Mouse (Mus musculus) midbrain, embryonic 12.5 days (tissue): ENCODE results near the gene Gm1140. TPM values are rescaled to one million over a fixed set of nuclear protein-coding genes. Genes with fewer than 3 reads are reported as not detected.
"Not testable (repeated sequence)": the region's sequence is repeated elsewhere in the genome, so short reads cannot be mapped to it uniquely, and the experiment has no call there.

ENCODE experiments used
- ATAC-seq: fragments of 200-750 bp; cut with Nextera tagmentation; 2 replicates; pipeline ENCODE4 v1.8.0; 2017; ENCODE audit warnings: low read depth, moderate TSS enrichment, moderate library complexity; ENCODE audit not compliant: low FRiP score
- H3K27ac ChIP-seq: fragments of 300-500 bp; sonication (generic); replicated peaks from 2 replicates; pipeline ENCODE4 v1.5.1; 2016; ENCODE audit warnings: mild to moderate bottlenecking
- H3K27me3 ChIP-seq: fragments of 300-500 bp; sonication (generic); 2 replicates; pipeline ENCODE4 v1.6.1; 2016; ENCODE audit warnings: mild to moderate bottlenecking
- H3K36me3 ChIP-seq: fragments of 300-500 bp; sonication (generic); 2 replicates; pipeline ENCODE4 v1.6.1; 2016
- H3K4me1 ChIP-seq: fragments of 300-500 bp; sonication (generic); 2 replicates; pipeline ENCODE4 v1.6.1; 2016
- H3K4me2 ChIP-seq: fragments of 300-500 bp; sonication (generic); replicated peaks from 2 replicates; pipeline ENCODE4 v1.6.1; 2016; ENCODE audit warnings: mild to moderate bottlenecking, moderate library complexity
- H3K4me3 ChIP-seq: fragments of 300-500 bp; sonication (generic); 2 replicates; pipeline ENCODE4 v1.5.1; 2016; ENCODE audit warnings: mild to moderate bottlenecking
- H3K9ac ChIP-seq: fragments of 300-500 bp; sonication (generic); replicated peaks from 2 replicates; pipeline ENCODE4 v1.6.1; 2016; ENCODE audit warnings: mild to moderate bottlenecking, moderate library complexity
- H3K9me3 ChIP-seq: fragments of 300-500 bp; sonication (generic); 2 replicates; pipeline ENCODE4 v1.6.1; 2016; ENCODE audit warnings: mild to moderate bottlenecking
- WGBS: fragments of 180-500 bp; shearing (Covaris S2); methylation state at CpG from one replicate; pipeline ENCODE4 v1.1.7; 2016; 5-methylcytosine and 5-hydroxymethylcytosine counted together
- polyA plus RNA-seq: library from polyadenylated mRNA; unstranded; fragments of >200 nt; fragmentation: Nextera tagmentation; extraction: Ambion mirVana; gene quantifications from 2 replicates; pipeline ENCODE4 v1.2.1, GENCODE M21; 2016

Gm1140 gene
- polyA plus RNA-seq, result not detected in 2 replicates

- not testable (repeated sequence) for H3K27ac ChIP-seq, ATAC-seq, H3K4me1 ChIP-seq, H3K4me3 ChIP-seq, H3K4me2 ChIP-seq, H3K36me3 ChIP-seq, H3K9ac ChIP-seq, H3K9me3 ChIP-seq, H3K27me3 ChIP-seq
- 83% methylated on average over 5 of the region's 11 CpGs for WGBS
Observed at GRCm38 (mm10) chrX:67693462-67693861, at the start of gene Gm1140. Gene Gm1140 (minus strand): TSS chrX:67693562.

GRCm38 (mm10) chrX:67695398-67695797, 2.0 kb upstream of the Gm1140 start, which contains the start of gene Gm14692:
Gene Gm14692 (plus strand): TSS chrX:67695698.
- H3K27me3 ChIP-seq, H3K36me3 ChIP-seq, H3K4me1 ChIP-seq, H3K4me2 ChIP-seq, H3K4me3 ChIP-seq, H3K9me3 ChIP-seq, H3K9ac ChIP-seq, H3K27ac ChIP-seq, ATAC-seq: not testable (repeated sequence)
- 78% methylated on average over 4 of the region's 10 CpGs for WGBS

Other genes starting within 250 kb of the Gm1140 start
- gene Gm14692, start 2.1 kb upstream of the Gm1140 start, polyA plus RNA-seq, result not detected in 2 replicates
- not detected in 2 replicates for gene 4933436I01Rik, start 227.9 kb upstream of the Gm1140 start, polyA plus RNA-seq